Mouse (Mus musculus): ENCODE results near the gene Trim26. TPM values are rescaled to one million over a fixed set of nuclear protein-coding genes. Genes with fewer than 3 reads are reported as not detected.
A peak's percentile ranks its signal among the peaks of the same experiment; 100 is the strongest.

Trim26 gene
- polyA plus RNA-seq, 1 experiment from 2014 or later, result 40.0 TPM

DNA sequence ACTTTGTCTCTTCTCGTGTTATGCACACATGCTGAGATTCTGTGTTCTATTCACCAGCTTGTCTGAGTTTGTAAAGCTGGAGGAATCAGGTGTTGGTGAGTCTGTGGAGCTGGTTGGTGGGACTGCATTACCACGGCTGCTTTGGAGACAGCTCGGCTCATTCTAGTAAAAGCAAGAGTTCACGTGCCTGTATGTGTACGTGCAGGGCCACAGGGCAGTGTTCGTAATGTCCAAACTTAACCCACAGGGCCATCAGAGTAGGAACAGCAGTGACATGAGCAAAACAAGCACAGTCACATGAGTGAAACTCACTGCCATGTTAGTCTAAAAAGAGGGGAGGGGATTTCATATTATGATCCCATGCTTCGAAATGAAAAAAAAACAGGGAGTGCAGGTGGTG is 6.8 kb downstream of the Trim26 start:
- Histone ChIP-seq H3K27ac (ENCODE audit: low read depth) (no peak overlapping the region), H3K4me2 (ENCODE audit: low read length) (no peak overlapping the region), H3K9me3 (ENCODE audit: control insufficient read depth, low read length) (no peaks in the 10 kb centered on the region), H3K27me3 (replicated peaks; ENCODE audit: control insufficient read depth, insufficient read depth, low read length) (no peaks in the 10 kb centered on the region), H3K4me3 (ENCODE audit: low read depth, low read length) (no peak overlapping the region), H3K36me3 (ENCODE audit: control insufficient read depth, insufficient read depth, low read length) (0 out of 2 replicates have a peak, but pooled peaks cover 8% of the 10 kb centered on the region), H3K4me1 (replicated peaks; ENCODE audit: control insufficient read depth, insufficient read depth, low read length) (no peaks in the 10 kb centered on the region), H3K9ac (ENCODE audit: low read length) (no peak overlapping the region)
- ATAC-seq (replicated peaks; ENCODE audit: low FRiP score, low TSS enrichment, low read depth) (no peak), DNase-seq (ENCODE audit: low spot score) (no peak)
- WGBS, result 82% methylated on average over 7 of the region's 7 CpGs

- Histone ChIP-seq H3K9ac (ENCODE audit: low read length) (no peak overlapping the region), H3K9me3 (ENCODE audit: control insufficient read depth, low read length) (no peaks in the 10 kb centered on the region), H3K36me3 (ENCODE audit: control insufficient read depth, insufficient read depth, low read length) (0 out of 2 replicates have a peak, but pooled peaks cover 5% of the 10 kb centered on the region), H3K4me3 (ENCODE audit: low read depth, low read length) (no peak overlapping the region), H3K27ac (ENCODE audit: low read depth) (no peak overlapping the region), H3K4me1 (replicated peaks; ENCODE audit: control insufficient read depth, insufficient read depth, low read length) (no peaks in the 10 kb centered on the region), H3K27me3 (replicated peaks; ENCODE audit: control insufficient read depth, insufficient read depth, low read length) (no peaks in the 10 kb centered on the region), H3K4me2 (ENCODE audit: low read length) (no peak overlapping the region)
- DNase-seq (ENCODE audit: low spot score) (no peak), ATAC-seq (replicated peaks; ENCODE audit: low FRiP score, low TSS enrichment, low read depth) (no peak)
These were observed 7.4 kb downstream of the Trim26 start for GRCm38 (mm10) chr17:36844286-36844719.

DNA sequence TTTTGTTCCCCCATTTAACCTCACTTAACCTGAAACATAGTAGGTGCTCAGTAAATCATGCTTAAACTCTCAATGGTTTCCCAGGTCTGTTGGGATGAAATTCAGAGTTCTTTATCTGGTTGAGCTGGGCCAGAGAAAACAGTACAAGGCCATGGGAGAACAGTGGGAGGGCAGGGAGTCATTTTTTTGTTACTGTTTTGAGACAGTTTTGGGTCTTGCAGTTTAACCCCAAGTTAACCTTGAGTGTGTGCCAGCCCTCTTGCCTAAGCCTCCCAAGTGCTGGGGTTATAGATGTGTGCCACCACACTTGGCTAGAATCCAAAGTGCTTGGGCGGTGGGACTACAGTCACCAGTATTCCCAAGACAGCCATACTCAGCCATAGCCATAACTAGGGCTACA is 7.8 kb downstream of the Trim26 start:
- Histone ChIP-seq H3K9ac (ENCODE audit: low read length) (no peak overlapping the region), H3K27me3 (replicated peaks; ENCODE audit: control insufficient read depth, insufficient read depth, low read length) (no peaks in the 10 kb centered on the region), H3K27ac (ENCODE audit: low read depth) (no peak overlapping the region), H3K36me3 (ENCODE audit: control insufficient read depth, insufficient read depth, low read length) (0 out of 2 replicates have a peak, but pooled peaks cover 5% of the 10 kb centered on the region), H3K9me3 (ENCODE audit: control insufficient read depth, low read length) (no peaks in the 10 kb centered on the region), H3K4me2 (ENCODE audit: low read length) (no peak overlapping the region), H3K4me3 (ENCODE audit: low read depth, low read length) (no peak overlapping the region), H3K4me1 (replicated peaks; ENCODE audit: control insufficient read depth, insufficient read depth, low read length) (no peaks in the 10 kb centered on the region)
- no peak for ATAC-seq (replicated peaks; ENCODE audit: low FRiP score, low TSS enrichment, low read depth)
- DNase-seq (ENCODE audit: low spot score), result no peak
- WGBS, result 79% methylated on average over 1 of the region's 1 CpGs

- ATAC-seq (replicated peaks; ENCODE audit: low FRiP score, low TSS enrichment, low read depth), result no peak
- Histone ChIP-seq H3K27ac (ENCODE audit: low read depth) (no peak overlapping the region), H3K9ac (ENCODE audit: low read length) (no peak overlapping the region), H3K4me1 (replicated peaks; ENCODE audit: control insufficient read depth, insufficient read depth, low read length) (no peaks in the 10 kb centered on the region), H3K9me3 (ENCODE audit: control insufficient read depth, low read length) (no peaks in the 10 kb centered on the region), H3K36me3 (ENCODE audit: control insufficient read depth, insufficient read depth, low read length) (peaks cover 36% of the 10 kb centered on the region), H3K4me3 (ENCODE audit: low read depth, low read length) (no peak overlapping the region), H3K27me3 (replicated peaks; ENCODE audit: control insufficient read depth, insufficient read depth, low read length) (no peaks in the 10 kb centered on the region), H3K4me2 (ENCODE audit: low read length) (no peak overlapping the region)
- no peak for DNase-seq (ENCODE audit: low spot score)
- WGBS, result 66% methylated on average over 5 of the region's 5 CpGs
These were observed 12.0 kb downstream of the Trim26 start for GRCm38 (mm10) chr17:36848911-36849310.

- H3K36me3 ChIP-seq (ENCODE audit: control insufficient read depth, insufficient read depth, low read length), result peaks cover 46% of the 10 kb centered on the region
- ATAC-seq (replicated peaks; ENCODE audit: low FRiP score, low TSS enrichment, low read depth) (0 out of 2 replicates have a peak, but pooled peaks have one; percentile 28), DNase-seq (ENCODE audit: low spot score) (no peak)
- H3K4me1 ChIP-seq (replicated peaks; ENCODE audit: control insufficient read depth, insufficient read depth, low read length), result no peaks in the 10 kb centered on the region
- H3K9me3 ChIP-seq (ENCODE audit: control insufficient read depth, low read length), result no peaks in the 10 kb centered on the region
- WGBS, result 78% methylated on average over 2 of the region's 2 CpGs
- no peaks in the 10 kb centered on the region for H3K27me3 ChIP-seq (replicated peaks; ENCODE audit: control insufficient read depth, insufficient read depth, low read length)
- H3K4me2 ChIP-seq (ENCODE audit: low read length), result no peak overlapping the region
- H3K9ac ChIP-seq (ENCODE audit: low read length), result no peak overlapping the region
- H3K4me3 ChIP-seq (ENCODE audit: low read depth, low read length), result no peak overlapping the region
- H3K27ac ChIP-seq (ENCODE audit: low read depth), result no peak overlapping the region
These were observed 13.1 kb downstream of the Trim26 start for GRCm38 (mm10) chr17:36849992-36850391.

DNA sequence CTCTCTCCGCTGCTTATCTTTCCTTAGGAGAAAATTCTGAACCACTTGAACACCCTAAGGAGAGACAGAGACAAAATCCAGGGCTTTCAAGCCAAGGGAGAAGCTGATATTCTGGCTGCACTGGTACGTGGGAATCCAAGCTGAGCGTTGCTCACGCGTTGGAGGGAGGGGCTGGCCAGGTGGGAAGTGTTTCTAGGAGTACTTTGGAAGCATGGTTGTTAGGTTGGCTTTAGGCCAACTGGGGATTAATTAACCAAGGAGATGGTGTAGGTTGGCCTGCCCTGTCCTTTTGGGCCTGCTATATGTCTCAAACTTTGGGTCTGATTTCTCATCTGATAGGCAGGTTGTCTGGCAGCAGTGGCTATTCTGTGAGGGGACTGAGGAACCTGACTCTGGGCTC is 14.3 kb downstream of the Trim26 start:
- no peak overlapping the region for H3K27ac ChIP-seq (ENCODE audit: low read depth)
- ATAC-seq (replicated peaks; ENCODE audit: low FRiP score, low TSS enrichment, low read depth), result peak; percentile 61; the same call in 1 of the 2 replicates
- WGBS, result 70% methylated on average over 5 of the region's 5 CpGs
- no peaks in the 10 kb centered on the region for H3K27me3 ChIP-seq (replicated peaks; ENCODE audit: control insufficient read depth, insufficient read depth, low read length)
- H3K9ac ChIP-seq (ENCODE audit: low read length), result no peak overlapping the region
- no peak overlapping the region for H3K4me2 ChIP-seq (ENCODE audit: low read length)
- DNase-seq (ENCODE audit: low spot score), result no peak
- no peaks in the 10 kb centered on the region for H3K4me1 ChIP-seq (replicated peaks; ENCODE audit: control insufficient read depth, insufficient read depth, low read length)
- peaks cover 57% of the 10 kb centered on the region for H3K36me3 ChIP-seq (ENCODE audit: control insufficient read depth, insufficient read depth, low read length)
- H3K9me3 ChIP-seq (ENCODE audit: control insufficient read depth, low read length), result no peaks in the 10 kb centered on the region
- H3K4me3 ChIP-seq (ENCODE audit: low read depth, low read length), result no peak overlapping the region

GRCm38 (mm10) chr17:36851627-36852026 is 14.7 kb downstream of the Trim26 start:
- no peak overlapping the region for H3K27ac ChIP-seq (ENCODE audit: low read depth)
- peaks cover 61% of the 10 kb centered on the region for H3K36me3 ChIP-seq (ENCODE audit: control insufficient read depth, insufficient read depth, low read length)
- 72% methylated on average over 5 of the region's 5 CpGs for WGBS
- H3K4me1 ChIP-seq (replicated peaks; ENCODE audit: control insufficient read depth, insufficient read depth, low read length), result no peaks in the 10 kb centered on the region
- DNase-seq (ENCODE audit: low spot score) (no peak), ATAC-seq (replicated peaks; ENCODE audit: low FRiP score, low TSS enrichment, low read depth) (no peak)
- H3K9ac ChIP-seq (ENCODE audit: low read length), result no peak overlapping the region
- no peak overlapping the region for H3K4me3 ChIP-seq (ENCODE audit: low read depth, low read length)
- H3K27me3 ChIP-seq (replicated peaks; ENCODE audit: control insufficient read depth, insufficient read depth, low read length), result no peaks in the 10 kb centered on the region
- H3K4me2 ChIP-seq (ENCODE audit: low read length), result no peak overlapping the region
- H3K9me3 ChIP-seq (ENCODE audit: control insufficient read depth, low read length), result no peaks in the 10 kb centered on the region

GRCm38 (mm10) chr17:36855484-36855883 is 18.6 kb downstream of the Trim26 start:
- Histone ChIP-seq H3K27ac (ENCODE audit: low read depth) (no peak overlapping the region), H3K9me3 (ENCODE audit: control insufficient read depth, low read length) (no peaks in the 10 kb centered on the region), H3K4me2 (ENCODE audit: low read length) (no peak overlapping the region), H3K9ac (ENCODE audit: low read length) (no peak overlapping the region), H3K4me3 (ENCODE audit: low read depth, low read length) (no peak overlapping the region), H3K36me3 (ENCODE audit: control insufficient read depth, insufficient read depth, low read length) (peaks cover 96% of the 10 kb centered on the region), H3K4me1 (replicated peaks; ENCODE audit: control insufficient read depth, insufficient read depth, low read length) (no peaks in the 10 kb centered on the region), H3K27me3 (replicated peaks; ENCODE audit: control insufficient read depth, insufficient read depth, low read length) (no peaks in the 10 kb centered on the region)
- 89% methylated on average over 3 of the region's 3 CpGs for WGBS
- DNase-seq (ENCODE audit: low spot score) (no peak), ATAC-seq (replicated peaks; ENCODE audit: low FRiP score, low TSS enrichment, low read depth) (no peak)

DNA sequence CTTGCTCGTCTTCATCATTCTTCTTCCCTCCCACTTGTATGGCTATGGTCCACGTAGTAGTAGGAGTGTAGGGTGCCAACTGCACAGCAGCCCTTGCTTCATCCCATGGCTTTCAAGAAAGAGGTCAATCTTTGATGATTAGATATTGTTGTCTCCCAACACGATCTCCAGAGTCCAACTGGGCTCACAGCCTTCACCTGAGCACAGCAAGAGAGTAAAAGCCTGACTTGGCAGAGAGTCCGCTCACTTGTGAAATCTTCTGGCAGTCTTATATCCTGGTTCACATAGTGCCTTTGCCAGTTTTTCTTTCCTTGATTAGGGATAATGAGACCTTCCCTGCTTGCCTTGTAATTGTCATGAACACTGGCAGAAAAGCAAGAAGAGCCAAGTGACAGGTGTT is 19.3 kb downstream of the Trim26 start:
- DNase-seq (ENCODE audit: low spot score) (no peak), ATAC-seq (replicated peaks; ENCODE audit: low FRiP score, low TSS enrichment, low read depth) (no peak)
- Histone ChIP-seq H3K9ac (ENCODE audit: low read length) (no peak overlapping the region), H3K4me1 (replicated peaks; ENCODE audit: control insufficient read depth, insufficient read depth, low read length) (no peaks in the 10 kb centered on the region), H3K9me3 (ENCODE audit: control insufficient read depth, low read length) (no peaks in the 10 kb centered on the region), H3K36me3 (ENCODE audit: control insufficient read depth, insufficient read depth, low read length) (peaks cover 89% of the 10 kb centered on the region), H3K27me3 (replicated peaks; ENCODE audit: control insufficient read depth, insufficient read depth, low read length) (no peaks in the 10 kb centered on the region), H3K4me2 (ENCODE audit: low read length) (no peak overlapping the region), H3K4me3 (ENCODE audit: low read depth, low read length) (no peak overlapping the region), H3K27ac (ENCODE audit: low read depth) (no peak overlapping the region)
- WGBS, result 91% methylated on average over 4 of the region's 4 CpGs
